Mouse (Mus musculus) testis, postnatal 14 days (tissue): ENCODE data around the gene Utp18.

ENCODE experiments used
- DNase-seq: peaks from one replicate; pipeline ENCODE4 v3.0.0; 2021; ENCODE audit warnings: low spot score

Gene Utp18

DNA sequence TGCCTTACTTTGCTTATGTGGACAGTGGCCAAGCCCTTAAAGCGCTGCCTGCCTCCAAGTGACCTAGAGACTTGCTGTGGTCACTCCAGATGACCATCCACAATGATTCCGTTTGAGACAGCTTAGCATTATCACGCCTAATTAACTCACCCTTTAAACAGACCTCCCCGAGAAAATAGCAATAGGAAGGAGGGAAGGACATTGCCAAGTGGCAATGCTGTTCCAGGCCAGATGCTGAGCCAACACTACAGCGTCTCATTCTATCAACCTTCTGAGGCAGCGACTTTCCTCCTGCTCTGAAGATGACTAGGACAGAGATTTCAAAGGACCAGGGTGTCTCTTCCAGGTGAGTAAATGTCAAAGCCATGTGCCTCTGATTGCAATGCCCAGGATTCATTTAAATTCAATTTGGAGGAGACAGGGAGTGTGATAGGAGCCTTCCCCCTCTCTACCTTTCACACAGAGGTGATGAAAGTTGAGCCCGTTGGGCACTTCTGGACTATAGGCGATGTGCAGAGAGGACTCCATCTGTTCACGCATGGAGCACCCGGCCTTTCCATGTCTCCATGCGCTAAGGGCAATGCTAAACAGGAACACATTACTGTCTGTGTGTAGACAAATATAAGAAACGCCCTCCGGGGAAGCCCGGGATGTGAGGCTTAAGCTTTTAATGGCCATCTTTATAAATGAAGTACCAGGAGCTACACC lies 56.8 kb downstream of the Utp18 start:
- DNase-seq = no peak

DNA sequence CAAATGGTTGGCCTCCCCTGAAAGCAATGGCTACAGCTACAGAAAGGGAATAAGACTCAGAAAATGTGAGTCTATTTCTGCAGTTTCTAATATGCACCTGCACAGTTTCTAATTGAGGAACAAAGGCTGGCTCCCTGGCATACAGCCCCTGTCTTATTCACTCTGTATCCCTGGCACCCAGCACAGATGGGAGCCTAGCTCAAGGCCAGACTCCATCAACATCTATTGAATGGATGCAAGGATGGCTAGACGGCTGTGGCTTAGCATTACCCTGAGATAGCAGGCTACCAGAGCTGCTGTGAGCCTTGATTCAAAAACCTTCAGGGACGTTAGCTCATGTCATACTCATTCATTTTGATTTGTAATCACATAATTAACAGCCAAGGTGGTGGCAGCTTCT lies 63.3 kb downstream of the Utp18 start:
- DNase-seq = no peak

DNA sequence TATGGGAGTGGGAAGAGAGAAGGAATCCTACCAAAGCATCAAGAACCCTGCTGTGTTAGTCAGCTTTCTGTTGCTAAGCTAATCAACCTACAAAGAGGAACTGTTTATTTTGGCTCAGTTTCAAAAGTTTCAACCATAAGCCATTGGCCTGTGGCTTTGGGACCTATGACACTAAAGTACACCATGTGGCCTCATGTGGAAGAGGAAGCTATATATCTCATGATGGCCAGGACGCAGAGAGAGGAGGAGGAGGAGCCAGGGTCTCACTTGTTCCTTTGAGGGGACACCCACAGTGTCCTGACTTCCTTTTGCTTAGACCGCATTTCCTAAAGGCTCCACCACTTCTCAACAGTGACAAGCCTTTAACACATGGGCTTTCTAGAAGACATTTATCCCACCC lies 64.0 kb downstream of the Utp18 start:
- no peak for DNase-seq

DNA sequence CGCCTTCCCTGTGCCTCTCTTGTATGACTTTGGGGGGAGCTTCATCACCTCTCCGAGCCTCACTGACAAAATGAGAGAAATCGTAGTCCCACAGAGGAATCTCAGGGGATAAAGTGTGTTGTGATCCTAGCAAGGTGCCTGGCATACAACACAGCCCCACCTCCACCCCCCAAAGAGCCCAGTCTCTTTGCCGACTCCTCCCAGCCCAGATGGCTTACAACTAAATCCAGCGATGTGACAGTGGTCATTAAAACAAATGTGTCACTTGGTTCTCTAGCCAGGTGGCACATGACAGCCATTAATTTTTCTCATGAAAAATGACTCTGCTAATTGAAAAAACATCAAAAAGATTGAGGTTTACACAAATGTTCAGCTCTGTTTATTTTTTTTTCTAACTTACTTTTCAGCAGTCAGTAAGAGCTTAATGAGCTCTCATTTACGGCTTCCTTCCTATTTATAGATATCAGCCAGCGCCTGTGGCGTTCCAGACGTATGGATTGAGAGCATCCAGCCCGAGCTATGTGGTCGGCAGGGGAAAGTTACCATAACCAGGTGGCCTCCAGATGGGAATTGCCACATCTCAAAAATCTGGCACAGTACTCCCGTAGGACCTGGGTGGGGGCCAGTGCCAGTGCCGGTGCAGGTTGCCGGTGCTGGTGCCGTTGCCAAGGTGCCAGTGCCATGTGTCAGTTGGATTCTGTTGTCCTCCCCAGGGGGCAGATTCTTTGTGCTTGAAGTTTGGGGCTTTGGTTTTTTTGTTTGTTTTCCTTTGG lies 67.4 kb downstream of the Utp18 start:
- no peak for DNase-seq

DNA sequence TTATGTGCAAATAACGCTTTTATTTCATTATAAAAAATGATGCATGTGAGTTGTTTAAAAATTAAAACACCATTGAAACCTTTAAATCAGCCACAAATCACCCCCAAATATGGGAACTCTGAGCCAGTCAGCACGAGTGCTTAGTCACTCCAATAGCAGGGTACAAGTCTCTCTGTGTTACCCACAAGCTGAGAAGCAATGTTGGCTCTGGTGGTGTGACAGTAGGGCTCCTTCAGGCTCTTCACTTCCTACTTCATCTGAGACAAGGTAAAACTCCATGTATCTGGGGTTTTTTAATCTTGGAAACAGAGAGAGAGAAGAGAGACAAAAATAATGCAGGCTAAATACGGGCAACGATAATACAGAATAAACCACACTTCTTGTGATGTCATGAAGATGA lies 72.6 kb downstream of the Utp18 start:
- no peak for DNase-seq

DNA sequence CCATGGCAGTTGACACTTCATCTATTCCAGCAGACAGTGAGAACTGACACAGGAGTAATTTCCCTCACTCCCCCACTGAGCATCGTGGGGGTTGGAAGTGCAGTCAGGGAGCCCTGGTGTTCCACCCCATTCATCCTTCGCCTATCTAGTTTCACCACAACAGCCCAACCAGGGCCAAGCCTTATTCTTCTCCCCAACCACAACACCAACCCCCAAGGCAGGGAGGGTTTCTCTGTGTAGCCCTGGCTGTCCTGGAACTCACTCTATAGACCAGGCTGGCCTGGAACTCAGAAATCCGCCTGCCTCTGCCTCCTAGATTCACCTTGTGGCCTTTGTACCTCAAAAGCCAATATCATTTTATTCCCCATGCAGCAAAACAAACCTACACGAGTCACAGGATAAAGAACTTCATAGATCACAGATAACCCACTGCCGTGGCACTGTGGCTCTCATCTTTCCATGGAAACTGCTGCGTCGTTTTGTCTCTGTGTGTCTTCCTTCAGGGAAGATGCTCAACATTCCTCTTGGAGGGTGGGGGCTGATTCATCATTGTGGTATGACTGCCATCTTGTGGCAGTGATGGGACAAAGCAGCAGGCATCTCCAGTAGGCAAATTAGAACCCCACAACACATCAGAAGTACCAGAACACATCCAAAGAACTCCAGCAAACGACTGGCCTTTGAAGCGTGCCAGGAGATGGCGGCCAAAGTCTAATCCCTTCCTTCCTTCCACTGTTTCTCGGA lies 73.3 kb downstream of the Utp18 start:
- DNase-seq = no peak
